Mouse (Mus musculus): ENCODE measurements around the gene Ntn4. TPM values are rescaled to one million over a fixed set of nuclear protein-coding genes. Genes with fewer than 3 reads are reported as not detected.

The Ntn4 gene
- polyA plus RNA-seq (2014; fragmentation: Illumina TruSeq; extraction: RNeasy Lipid Tissue Mini Kit (QIAGEN cat#74804); ENCODE audit: low read depth, low replicate concordance), result 6.9 TPM

DNA sequence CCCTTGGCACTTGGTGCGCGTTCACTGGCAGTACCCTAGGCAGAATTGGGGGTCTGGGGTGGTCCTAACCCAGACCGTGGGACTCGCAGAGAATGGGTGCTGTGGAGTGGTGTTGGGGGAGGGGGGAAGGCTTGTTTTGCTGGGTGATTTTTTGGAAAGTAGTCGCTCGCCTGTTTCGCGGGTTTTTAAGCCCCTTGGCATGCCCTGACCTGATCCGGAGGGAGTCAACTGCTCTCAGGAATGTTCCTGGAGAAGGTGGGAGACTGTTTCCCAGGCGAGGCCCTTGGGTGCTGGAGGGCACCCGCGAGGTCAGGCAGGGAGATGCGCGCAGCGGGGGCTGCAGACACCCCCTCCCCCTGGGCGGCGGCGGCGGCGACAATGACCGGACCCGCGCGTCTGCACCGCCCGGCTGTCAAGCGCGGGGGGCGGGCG is at the start of gene Ntn4:
Gene Ntn4 (plus strand): TSS at position 161 of the 432 bp plus-strand sequence.

Other genes starting within 250 kb of the Ntn4 start
- 24.1 TPM for gene Lta4h, start 187.3 kb upstream of the Ntn4 start, polyA plus RNA-seq (2014; fragmentation: Illumina TruSeq; extraction: RNeasy Lipid Tissue Mini Kit (QIAGEN cat#74804); ENCODE audit: low read depth, low replicate concordance)
- 236 TPM for gene Hal, start 151.9 kb upstream of the Ntn4 start, polyA plus RNA-seq (2014; fragmentation: Illumina TruSeq; extraction: RNeasy Lipid Tissue Mini Kit (QIAGEN cat#74804); ENCODE audit: low read depth, low replicate concordance)
- 197 TPM for gene Amdhd1, start 100.6 kb upstream of the Ntn4 start, polyA plus RNA-seq (2014; fragmentation: Illumina TruSeq; extraction: RNeasy Lipid Tissue Mini Kit (QIAGEN cat#74804); ENCODE audit: low read depth, low replicate concordance)
- gene Ccdc38, start 100.0 kb upstream of the Ntn4 start, polyA plus RNA-seq (2014; fragmentation: Illumina TruSeq; extraction: RNeasy Lipid Tissue Mini Kit (QIAGEN cat#74804); ENCODE audit: low read depth, low replicate concordance), result 0.64 TPM
- gene Snrpf, start 51.0 kb upstream of the Ntn4 start, polyA plus RNA-seq (2014; fragmentation: Illumina TruSeq; extraction: RNeasy Lipid Tissue Mini Kit (QIAGEN cat#74804); ENCODE audit: low read depth, low replicate concordance), result 14.6 TPM
- not detected for gene Usp44, start 190.9 kb downstream of the Ntn4 start, polyA plus RNA-seq (2014; fragmentation: Illumina TruSeq; extraction: RNeasy Lipid Tissue Mini Kit (QIAGEN cat#74804); ENCODE audit: low read depth, low replicate concordance)

Measured in liver, adult 10 weeks (tissue).